Mouse (Mus musculus): ENCODE results near the gene Fgf12. TPM values are rescaled to one million over a fixed set of nuclear protein-coding genes. Genes with fewer than 3 reads are reported as not detected.
A peak's percentile ranks its signal among the peaks of the same experiment; 100 is the strongest.

Fgf12 gene
- polyA plus RNA-seq, 1 experiment from 2014 or later = 2.9 TPM

GRCm38 (mm10) chr16:28421617-28422016 lies 331.3 kb downstream of the Fgf12 start:
- H3K36me3 ChIP-seq (ENCODE audit: insufficient read depth, low read length) = no peaks in the 10 kb centered on the region

DNA sequence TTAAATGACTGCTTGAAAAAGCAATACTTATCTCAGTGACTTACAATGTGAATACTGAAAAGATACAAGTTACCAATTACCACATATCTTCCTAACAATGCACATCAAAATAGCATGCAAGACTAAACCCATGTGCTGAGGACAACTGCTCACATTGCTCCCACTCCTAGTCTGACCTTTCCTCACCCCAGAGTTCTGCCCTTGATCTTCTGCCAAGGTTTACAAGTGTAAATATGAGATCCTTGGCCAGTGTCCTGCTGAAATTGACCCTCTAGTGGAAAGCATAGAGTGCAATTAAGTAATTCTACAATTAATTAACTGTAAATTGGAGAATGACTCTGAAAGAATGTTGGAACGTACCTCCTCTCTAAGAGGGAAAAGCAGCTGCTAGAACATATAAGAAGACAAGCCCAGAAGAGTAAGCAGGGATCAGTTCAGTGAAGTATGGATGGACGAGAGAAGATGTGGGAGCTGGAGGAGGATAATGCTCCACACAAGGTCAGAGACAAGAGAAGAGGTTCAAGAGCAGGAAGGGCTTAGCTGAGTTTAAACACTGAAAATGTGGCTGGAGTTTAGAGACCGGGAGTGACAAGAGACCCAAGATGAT lies 333.1 kb downstream of the Fgf12 start:
- ATAC-seq (replicated peaks; ENCODE audit: low FRiP score, low read depth) = no peak
- Histone ChIP-seq H3K36me3 (ENCODE audit: insufficient read depth, low read length) (no peaks in the 10 kb centered on the region), H3K27ac (no peak overlapping the region), H3K4me1 (replicated peaks; ENCODE audit: insufficient read depth, low read length) (no peaks in the 10 kb centered on the region), H3K9ac (ENCODE audit: low read depth, low read length) (no peak overlapping the region), H3K4me3 (replicated peaks; ENCODE audit: low read depth, low read length) (no peak overlapping the region), H3K27me3 (ENCODE audit: insufficient read depth, low read length) (no peaks in the 10 kb centered on the region), H3K9me3 (replicated peaks; ENCODE audit: low read length) (no peaks in the 10 kb centered on the region), H3K4me2 (ENCODE audit: low read length) (no peak overlapping the region)
- no peak for TF ChIP-seq CTCF (IDR thresholded peaks at IDR 0.05; ENCODE audit: low read depth)
- 54% methylated on average over 3 of the region's 3 CpGs for WGBS
- peak; percentile 10 for DNase-seq (ENCODE audit: low spot score)

More at GRCm38 (mm10) chr16:28421617-28422016, 331.3 kb downstream of the Fgf12 start:
- Histone ChIP-seq H3K9me3 (replicated peaks; ENCODE audit: low read length) (no peaks in the 10 kb centered on the region), H3K4me2 (ENCODE audit: low read length) (no peak overlapping the region), H3K4me1 (replicated peaks; ENCODE audit: insufficient read depth, low read length) (no peaks in the 10 kb centered on the region), H3K4me3 (replicated peaks; ENCODE audit: low read depth, low read length) (no peak overlapping the region), H3K27ac (no peak overlapping the region), H3K9ac (ENCODE audit: low read depth, low read length) (no peak overlapping the region), H3K27me3 (ENCODE audit: insufficient read depth, low read length) (no peaks in the 10 kb centered on the region)
- no peak for DNase-seq (ENCODE audit: low spot score)
- 86% methylated on average over 1 of the region's 1 CpGs for WGBS
- ATAC-seq (replicated peaks; ENCODE audit: low FRiP score, low read depth) = no peak
- TF ChIP-seq CTCF (IDR thresholded peaks at IDR 0.05; ENCODE audit: low read depth) = no peak

- Histone ChIP-seq H3K4me3 (replicated peaks; ENCODE audit: low read depth, low read length) (no peak overlapping the region), H3K27me3 (ENCODE audit: insufficient read depth, low read length) (no peaks in the 10 kb centered on the region), H3K9ac (ENCODE audit: low read depth, low read length) (no peak overlapping the region), H3K36me3 (ENCODE audit: insufficient read depth, low read length) (no peaks in the 10 kb centered on the region), H3K4me1 (replicated peaks; ENCODE audit: insufficient read depth, low read length) (no peaks in the 10 kb centered on the region), H3K27ac (no peak overlapping the region), H3K9me3 (replicated peaks; ENCODE audit: low read length) (no peaks in the 10 kb centered on the region), H3K4me2 (ENCODE audit: low read length) (no peak overlapping the region)
- ATAC-seq (replicated peaks; ENCODE audit: low FRiP score, low read depth) (no peak), DNase-seq (ENCODE audit: low spot score) (no peak)
- no peak for TF ChIP-seq CTCF (IDR thresholded peaks at IDR 0.05; ENCODE audit: low read depth)
- 71% methylated on average over 5 of the region's 5 CpGs for whole genome bisulfite sequencing
Observed at GRCm38 (mm10) chr16:28411210-28411817, 341.6 kb downstream of the Fgf12 start.

DNA sequence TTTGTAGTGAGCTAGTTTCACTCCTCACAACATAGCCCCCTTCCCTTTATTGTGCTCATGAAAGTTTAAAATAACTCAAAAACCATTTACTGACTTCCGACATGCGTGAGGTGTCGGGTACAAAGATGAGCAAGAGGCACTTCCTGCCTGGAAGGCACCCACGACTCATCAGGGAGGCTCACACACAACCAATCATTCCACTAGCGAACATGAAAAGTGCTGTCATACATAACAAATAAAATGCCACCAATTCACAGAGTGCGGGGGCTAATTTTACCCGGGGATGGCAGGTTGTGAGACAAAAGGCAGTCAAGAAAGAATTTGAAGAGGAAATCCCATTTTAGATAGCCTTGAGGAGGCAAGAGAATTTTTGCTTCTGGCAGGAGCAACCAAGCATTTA lies 344.6 kb downstream of the Fgf12 start:
- no peak overlapping the region for H3K4me2 ChIP-seq (ENCODE audit: low read length)
- DNase-seq (ENCODE audit: low spot score) = no peak

DNA sequence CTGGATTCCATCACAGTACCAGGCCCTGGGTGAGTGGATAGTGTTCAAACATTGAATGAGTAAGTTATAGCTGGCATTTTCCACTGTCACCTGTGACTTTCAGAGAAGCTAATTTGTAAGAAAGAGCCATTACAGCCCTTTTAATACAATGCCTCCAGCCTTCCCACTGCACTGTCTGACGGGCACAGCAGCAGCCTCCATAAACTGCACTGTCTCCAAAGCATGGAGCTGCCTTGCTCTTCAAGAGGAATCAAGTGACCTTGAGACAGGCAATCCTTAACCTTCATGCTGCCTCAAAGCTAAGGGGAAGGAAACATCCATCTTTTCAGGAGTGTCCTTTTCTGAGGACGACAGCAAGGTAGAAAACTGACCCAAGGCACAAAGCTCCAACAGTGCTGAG lies 345.0 kb downstream of the Fgf12 start:
- no peak for TF ChIP-seq CTCF (IDR thresholded peaks at IDR 0.05; ENCODE audit: low read depth)
- Histone ChIP-seq H3K4me2 (ENCODE audit: low read length) (no peak overlapping the region), H3K36me3 (ENCODE audit: insufficient read depth, low read length) (no peaks in the 10 kb centered on the region), H3K9me3 (replicated peaks; ENCODE audit: low read length) (no peaks in the 10 kb centered on the region), H3K4me3 (replicated peaks; ENCODE audit: low read depth, low read length) (no peak overlapping the region), H3K4me1 (replicated peaks; ENCODE audit: insufficient read depth, low read length) (no peaks in the 10 kb centered on the region), H3K9ac (ENCODE audit: low read depth, low read length) (no peak overlapping the region), H3K27ac (no peak overlapping the region), H3K27me3 (ENCODE audit: insufficient read depth, low read length) (no peaks in the 10 kb centered on the region)
- ATAC-seq (replicated peaks; ENCODE audit: low FRiP score, low read depth) = no peak
- no peak for DNase-seq (ENCODE audit: low spot score)
- 39% methylated on average over 2 of the region's 2 CpGs for WGBS

More for the DNA sequence above, 344.6 kb downstream of the Fgf12 start:
- no peak overlapping the region for H3K27ac ChIP-seq
- no peaks in the 10 kb centered on the region for H3K27me3 ChIP-seq (ENCODE audit: insufficient read depth, low read length)
- H3K9me3 ChIP-seq (replicated peaks; ENCODE audit: low read length) = no peaks in the 10 kb centered on the region
- no peaks in the 10 kb centered on the region for H3K36me3 ChIP-seq (ENCODE audit: insufficient read depth, low read length)
- H3K4me1 ChIP-seq (replicated peaks; ENCODE audit: insufficient read depth, low read length) = no peaks in the 10 kb centered on the region
- ATAC-seq (replicated peaks; ENCODE audit: low FRiP score, low read depth) = no peak
- H3K9ac ChIP-seq (ENCODE audit: low read depth, low read length) = no peak overlapping the region
- WGBS = 64% methylated on average over 7 of the region's 7 CpGs
- no peak overlapping the region for H3K4me3 ChIP-seq (replicated peaks; ENCODE audit: low read depth, low read length)
- no peak for TF ChIP-seq CTCF (IDR thresholded peaks at IDR 0.05; ENCODE audit: low read depth)

DNA sequence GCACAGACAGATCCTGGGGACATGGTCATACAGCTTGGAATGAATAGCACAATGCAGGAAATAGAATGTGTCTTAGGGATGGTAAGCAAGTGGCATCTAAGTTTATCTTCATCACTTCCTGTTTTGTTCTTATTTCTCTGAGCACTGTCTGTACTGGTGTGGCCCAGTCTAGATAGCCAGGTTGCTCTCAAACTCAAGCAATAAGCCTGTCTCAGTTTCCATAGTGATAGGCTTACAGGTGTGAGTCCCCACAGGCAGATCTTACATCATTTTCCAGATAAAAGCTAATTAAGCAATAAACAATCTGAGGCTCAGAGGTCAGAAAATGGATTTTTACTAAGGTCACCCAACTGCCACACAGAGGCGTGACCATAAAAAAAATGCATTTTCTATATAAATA lies 348.7 kb downstream of the Fgf12 start:
- no peak overlapping the region for H3K4me3 ChIP-seq (replicated peaks; ENCODE audit: low read depth, low read length)
- no peaks in the 10 kb centered on the region for H3K27me3 ChIP-seq (ENCODE audit: insufficient read depth, low read length)
- no peaks in the 10 kb centered on the region for H3K9me3 ChIP-seq (replicated peaks; ENCODE audit: low read length)
- H3K4me1 ChIP-seq (replicated peaks; ENCODE audit: insufficient read depth, low read length) = no peaks in the 10 kb centered on the region
- ATAC-seq (replicated peaks; ENCODE audit: low FRiP score, low read depth) (no peak), DNase-seq (ENCODE audit: low spot score) (no peak)
- H3K4me2 ChIP-seq (ENCODE audit: low read length) = no peak overlapping the region
- no peak for TF ChIP-seq CTCF (IDR thresholded peaks at IDR 0.05; ENCODE audit: low read depth)
- 87% methylated on average over 1 of the region's 1 CpGs for WGBS
- H3K27ac ChIP-seq = no peak overlapping the region
- no peaks in the 10 kb centered on the region for H3K36me3 ChIP-seq (ENCODE audit: insufficient read depth, low read length)
- no peak overlapping the region for H3K9ac ChIP-seq (ENCODE audit: low read depth, low read length)
